Mouse (Mus musculus) urinary bladder, adult 18-20 months (tissue): ENCODE data around the gene Ufc1.
"Not testable (repeated sequence)": the region's sequence is repeated elsewhere in the genome, so short reads cannot be mapped to it uniquely, and the experiment has no call there.

Experiments used
- DNase-seq, 2 experiments: peaks; one replicate each; pipeline ENCODE4 v3.0.0; 2022; ENCODE audit warnings: low spot score in 2 of 2, mixed read lengths in 2 of 2

Ufc1 gene

DNA sequence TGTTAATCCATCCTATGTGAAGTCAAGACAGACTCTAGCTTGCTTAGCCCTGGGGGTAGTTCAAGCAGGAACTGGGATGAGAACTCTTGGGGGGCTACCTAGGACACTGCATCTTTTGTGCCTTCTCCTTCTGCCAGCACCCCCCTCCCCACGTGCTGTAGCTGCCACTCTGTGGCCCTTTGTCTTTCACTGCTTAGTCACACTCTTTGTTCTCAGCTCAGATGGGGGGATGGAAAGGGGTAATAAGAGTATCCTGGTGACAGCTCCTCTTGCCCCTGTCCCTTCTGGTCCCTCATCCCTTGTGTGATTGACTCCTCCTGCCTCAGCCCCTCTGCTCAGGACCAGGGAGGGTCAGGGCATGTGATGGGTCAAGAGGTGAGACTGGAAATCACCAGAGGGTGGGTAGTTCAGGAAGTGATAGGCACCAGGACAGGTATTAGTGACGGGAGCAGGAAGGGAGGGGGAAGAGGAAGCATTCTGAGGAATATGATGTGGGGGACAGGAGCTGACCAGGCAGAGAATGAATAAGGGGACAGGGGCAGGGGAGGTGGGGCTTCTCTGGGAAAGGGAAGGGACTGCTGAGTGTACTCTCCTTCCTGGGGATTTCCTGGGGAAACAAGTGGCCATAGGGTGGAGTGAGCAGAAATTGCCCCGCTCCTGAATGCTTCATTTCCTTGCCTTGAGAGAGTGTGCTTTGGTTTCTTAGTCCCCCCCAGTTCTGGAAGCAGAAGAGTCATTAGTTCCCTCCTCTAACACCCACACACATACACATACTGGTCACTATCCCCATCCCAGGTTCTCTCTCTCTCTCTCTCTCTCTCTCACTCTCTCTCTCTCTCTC is 46.2 kb downstream of the Ufc1 start:
- DNase-seq: no peak

DNA sequence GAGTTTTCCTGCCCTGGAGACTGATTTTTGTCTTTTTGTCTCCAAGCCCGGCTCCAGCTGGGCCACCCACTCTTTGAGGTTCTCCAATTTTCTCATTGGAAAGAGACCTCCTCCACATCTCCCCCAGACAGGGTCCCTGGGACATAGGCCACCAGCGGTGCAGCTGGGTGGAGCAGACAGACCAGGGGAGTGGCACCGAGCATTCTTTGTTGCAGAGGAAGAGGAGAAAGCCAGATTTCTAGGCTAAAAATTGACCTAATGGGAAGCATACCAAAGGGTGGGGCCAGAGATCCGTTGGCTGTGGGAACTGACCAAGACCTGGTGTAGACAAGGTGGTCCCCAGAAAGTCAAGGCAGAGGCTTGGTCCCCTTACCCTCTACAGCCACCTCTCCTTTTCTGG is 46.9 kb downstream of the Ufc1 start:
- no peak for DNase-seq

GRCm38 (mm10) chr1:171247453-171247841 is 47.4 kb downstream of the Ufc1 start:
- DNase-seq: no peak

DNA sequence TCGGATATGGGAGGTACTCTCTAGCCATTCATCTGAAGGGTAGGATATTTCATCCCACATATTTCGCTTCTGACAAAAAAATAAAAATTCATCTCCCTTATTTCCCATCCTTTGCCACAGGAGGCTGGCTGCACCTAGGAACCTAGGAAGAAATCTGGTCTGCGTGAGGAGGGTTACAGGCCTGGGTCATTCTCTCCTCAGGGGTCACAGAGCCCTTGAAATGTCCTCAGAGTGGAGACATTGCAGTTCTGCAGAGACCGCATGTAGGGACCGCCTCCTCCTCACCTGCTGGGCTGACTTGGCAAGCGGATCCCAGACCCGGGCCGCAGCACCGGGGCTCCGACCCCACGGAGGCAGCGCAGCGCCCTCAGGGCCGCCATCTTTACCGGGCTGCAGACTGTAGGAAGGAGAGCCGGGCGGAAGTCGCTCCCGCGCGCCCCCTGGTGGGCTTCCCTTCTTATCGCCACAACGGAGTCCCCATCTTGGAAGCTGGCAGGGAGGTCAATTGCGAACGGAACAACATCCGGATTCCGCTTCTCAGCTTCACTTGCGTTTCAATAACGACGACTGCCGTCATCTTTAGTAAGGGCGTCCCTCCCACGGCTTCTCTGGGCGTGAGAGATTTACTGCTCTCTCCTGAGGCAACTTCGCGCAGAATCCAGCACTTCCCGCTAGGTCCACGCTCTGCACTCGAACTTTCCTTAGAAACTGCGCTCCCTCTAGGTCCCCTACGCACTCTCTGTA is 47.9 kb downstream of the Ufc1 start:
- DNase-seq: peak; percentile 91 to 96

GRCm38 (mm10) chr1:171245353-171245752 is 49.5 kb downstream of the Ufc1 start:
- DNase-seq: no peak

- not testable (repeated sequence) for DNase-seq
Measured at GRCm38 (mm10) chr1:171241952-171242351, 52.9 kb downstream of the Ufc1 start.

DNA sequence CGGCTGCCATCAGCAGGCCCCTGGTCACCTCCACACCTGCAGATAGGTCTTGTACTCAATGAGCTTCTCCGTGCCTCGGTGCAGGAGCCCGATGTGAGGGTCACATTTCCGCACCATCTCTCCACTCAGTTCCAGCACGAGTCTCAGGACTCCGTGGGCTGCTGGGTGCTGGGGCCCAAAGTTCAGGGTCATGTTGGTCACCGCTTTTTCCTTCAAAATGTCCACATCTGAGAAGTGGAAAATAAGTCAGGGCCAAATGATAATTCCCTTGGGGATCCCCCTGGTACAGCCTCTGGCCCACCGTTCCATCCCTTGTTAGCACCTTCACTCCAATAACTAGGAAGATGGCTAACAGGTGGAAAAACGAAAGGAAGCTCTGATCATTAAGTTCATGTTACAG is 53.9 kb downstream of the Ufc1 start:
- no peak for DNase-seq

DNA sequence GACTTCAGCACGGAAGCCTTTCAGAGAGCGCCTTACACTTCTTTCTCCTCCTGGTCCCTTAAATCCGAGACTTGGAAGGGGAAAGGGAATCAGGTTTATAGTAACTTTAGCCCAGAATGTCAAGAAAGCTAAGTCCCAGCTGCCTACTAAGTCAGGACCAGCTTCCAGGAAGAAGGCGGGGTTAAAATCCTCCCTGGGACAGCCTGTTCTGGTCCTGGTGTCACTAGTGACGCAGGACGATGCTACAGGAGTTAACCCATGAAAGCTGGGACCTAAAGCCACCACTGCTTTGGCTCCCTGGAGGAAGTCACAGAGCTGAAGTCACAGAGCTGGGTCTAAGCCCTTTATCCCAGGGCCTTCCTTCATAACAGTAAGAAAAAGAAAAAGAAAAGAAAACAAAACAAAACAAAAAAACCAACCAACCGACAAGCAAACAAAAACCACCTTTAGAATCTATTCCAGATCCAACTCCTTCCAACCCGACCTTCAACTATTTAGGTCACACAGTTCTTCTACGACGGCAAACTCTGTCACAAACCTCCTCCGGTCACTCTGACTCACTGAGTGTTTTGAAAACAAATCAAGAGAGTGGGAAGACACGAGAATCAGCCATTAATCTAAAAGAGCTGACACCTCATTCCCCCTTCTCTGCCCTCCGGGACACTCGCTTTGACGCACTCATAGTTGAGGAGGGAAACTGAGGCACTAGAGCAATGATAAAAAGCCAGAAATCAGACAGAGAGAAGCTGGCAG is 54.7 kb downstream of the Ufc1 start:
- no peak for DNase-seq
